Mouse (Mus musculus): ENCODE results near the gene Reck. TPM values are rescaled to one million over a fixed set of nuclear protein-coding genes. Genes with fewer than 3 reads are reported as not detected.

The Reck gene
- total and polyA plus RNA-seq, 3 experiments = 0.12 to 0.60 TPM; not detected in 1

GRCm38 (mm10) chr4:43874501-43874900 lies 829 bp upstream of the Reck start:
- H3K9ac ChIP-seq (ENCODE audit: control insufficient read depth, low read depth, low read length, poor library complexity, severe bottlenecking) = no peak overlapping the region
- no peaks in the 10 kb centered on the region; the same call in 1 of the 2 replicates for H3K79me2 ChIP-seq (ENCODE audit: control insufficient read depth, insufficient read depth, low read length, poor library complexity)
- no peaks in the 10 kb centered on the region for H3K9me3 ChIP-seq (replicated peaks; ENCODE audit: insufficient read depth, low read length)
- H3K4me3 ChIP-seq (ENCODE audit: control insufficient read depth in 1 of 2, insufficient read depth in 1 of 2, low read depth in 2 of 2, low read length in 2 of 2) = peak overlapping the region in 1 of 2 experiments; percentile 83; a peak in 1 of 4 replicates
- H3K4me1 ChIP-seq (ENCODE audit: control insufficient read depth in 1 of 2, insufficient read depth in 2 of 2, low read length in 2 of 2) = no peaks in the 10 kb centered on the region; a peak in 2 of 4 replicates
- peaks cover 2 to 6% of the 10 kb centered on the region in 2 experiments for H3K27me3 ChIP-seq (ENCODE audit: control insufficient read depth in 1 of 2, insufficient read depth in 2 of 2, low read length in 2 of 2)
- TF ChIP-seq MYC (IDR thresholded peaks at IDR 0.05; ENCODE audit: low read depth, low read length) = no peak
- no peak for TF ChIP-seq SIN3A (IDR thresholded peaks at IDR 0.05; ENCODE audit: low read length)
- no peak for TF ChIP-seq MXI1 (IDR thresholded peaks at IDR 0.05; ENCODE audit: low read depth, low read length)
- TF ChIP-seq MYB (IDR thresholded peaks at IDR 0.05; ENCODE audit: low read depth, low read length) = no peak
- TF ChIP-seq NELFE (IDR thresholded peaks at IDR 0.05; ENCODE audit: low read depth, low read length) = no peak
- TF ChIP-seq BHLHE40 (IDR thresholded peaks at IDR 0.05; ENCODE audit: borderline replicate concordance, low read depth, low read length) = no peak
- no peak for TF ChIP-seq ZNF384 (IDR thresholded peaks at IDR 0.05; ENCODE audit: low read depth, low read length)
- TF ChIP-seq RCOR1 (IDR thresholded peaks at IDR 0.05; ENCODE audit: low read depth, low read length) = no peak
- TF ChIP-seq SMC3 (IDR thresholded peaks at IDR 0.05; ENCODE audit: low read depth, low read length) = no peak
- TF ChIP-seq TAL1 (IDR thresholded peaks at IDR 0.05; ENCODE audit: low read length) = no peak
- TF ChIP-seq GABPA (IDR thresholded peaks at IDR 0.05; ENCODE audit: low read depth, low read length) = no peak
- DNase-seq (ENCODE audit: low read depth, low spot score) = no peak
- H3K36me3 ChIP-seq (ENCODE audit: control insufficient read depth in 1 of 2, insufficient read depth in 2 of 2, low read length in 2 of 2) = no peaks in the 10 kb centered on the region; a peak in 1 of 4 replicates
- no peak overlapping the region for H3K27ac ChIP-seq (ENCODE audit: control insufficient read depth, low read depth, low read length)

DNA sequence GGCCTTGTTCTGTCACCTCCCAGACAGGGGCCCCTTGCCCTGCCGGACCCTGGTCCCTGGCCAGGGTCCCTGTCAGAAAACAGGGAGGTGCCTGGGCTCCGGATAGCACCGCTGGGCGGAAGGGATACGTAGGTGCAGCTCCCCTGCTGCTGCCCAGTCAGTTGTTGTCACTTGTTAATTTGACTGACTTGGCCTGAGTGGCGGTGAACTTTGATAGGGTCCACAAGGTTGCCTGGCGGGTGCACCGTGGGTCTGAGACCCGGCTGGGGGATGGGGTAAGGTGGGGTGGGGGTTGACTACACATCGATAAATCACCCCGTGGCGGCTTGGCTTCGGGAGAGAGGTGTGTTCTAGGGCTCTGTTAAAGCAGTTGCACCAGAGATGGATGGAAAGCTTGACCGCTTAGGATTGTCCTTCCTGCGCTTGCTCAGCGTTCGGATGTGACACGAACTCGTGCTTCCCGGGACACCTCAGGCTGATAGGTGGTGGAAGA lies 635 bp downstream of the Reck start:
- no peak for TF ChIP-seq MXI1 (IDR thresholded peaks at IDR 0.05; ENCODE audit: low read depth, low read length)
- no peak for TF ChIP-seq MAFK (IDR thresholded peaks at IDR 0.05; ENCODE audit: borderline replicate concordance, low read depth, low read length)
- Histone ChIP-seq H3K36me3 (ENCODE audit: control insufficient read depth in 1 of 2, insufficient read depth in 2 of 2, low read length in 2 of 2) (no peaks in the 10 kb centered on the region; a peak in 1 of 4 replicates), H3K27ac (ENCODE audit: control insufficient read depth, low read depth, low read length) (no peak overlapping the region), H3K9ac (ENCODE audit: control insufficient read depth, low read depth, low read length, poor library complexity, severe bottlenecking) (peak overlapping the region; percentile 58), H3K79me2 (ENCODE audit: control insufficient read depth, insufficient read depth, low read length, poor library complexity) (no peaks in the 10 kb centered on the region; the same call in 1 of the 2 replicates), H3K4me3 (ENCODE audit: control insufficient read depth in 1 of 2, insufficient read depth in 1 of 2, low read depth in 2 of 2, low read length in 2 of 2) (peak overlapping the region; percentile 83 to 87), H3K4me1 (ENCODE audit: control insufficient read depth in 1 of 2, insufficient read depth in 2 of 2, low read length in 2 of 2) (no peaks in the 10 kb centered on the region; a peak in 2 of 4 replicates), H3K27me3 (ENCODE audit: control insufficient read depth in 1 of 2, insufficient read depth in 2 of 2, low read length in 2 of 2) (peaks cover 2 to 6% of the 10 kb centered on the region in 2 experiments), H3K9me3 (replicated peaks; ENCODE audit: insufficient read depth, low read length) (no peaks in the 10 kb centered on the region)
- DNase-seq (ENCODE audit: low read depth, low spot score) = no peak

DNA sequence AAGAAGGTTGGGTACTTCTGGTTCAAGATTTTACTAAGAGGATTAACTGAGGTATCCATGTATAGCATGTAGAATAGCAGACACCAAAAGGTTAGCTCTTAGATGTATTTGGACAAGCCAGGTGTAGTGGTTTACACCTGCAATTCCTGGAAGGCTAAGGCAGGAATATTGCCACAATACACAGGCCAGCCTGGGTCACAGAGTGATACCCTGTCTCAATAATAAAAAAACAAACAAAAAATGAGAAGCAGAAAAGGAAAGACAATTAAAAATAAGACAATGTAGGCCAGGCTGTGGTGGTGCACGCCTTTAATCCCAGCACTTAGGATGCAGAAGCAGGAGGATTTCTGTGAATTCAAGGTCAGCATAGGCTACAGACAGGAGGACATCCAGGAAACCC lies 1.9 kb downstream of the Reck start:
- peaks cover under 1 to 2% of the 10 kb centered on the region in 2 experiments for H3K27me3 ChIP-seq (ENCODE audit: control insufficient read depth in 1 of 2, insufficient read depth in 2 of 2, low read length in 2 of 2)
- H3K36me3 ChIP-seq (ENCODE audit: control insufficient read depth in 1 of 2, insufficient read depth in 2 of 2, low read length in 2 of 2) = no peaks in the 10 kb centered on the region; a peak in 1 of 4 replicates
- DNase-seq (ENCODE audit: low read depth, low spot score) = no peak
- H3K79me2 ChIP-seq (ENCODE audit: control insufficient read depth, insufficient read depth, low read length, poor library complexity) = no peaks in the 10 kb centered on the region; the same call in 1 of the 2 replicates
- H3K9me3 ChIP-seq (replicated peaks; ENCODE audit: insufficient read depth, low read length) = no peaks in the 10 kb centered on the region
- TF ChIP-seq GATA1 (IDR thresholded peaks at IDR 0.05; ENCODE audit: low read depth, low read length) (no peak), KAT2A (conservative IDR thresholded peaks at IDR 0.05; ENCODE audit: low read depth, low read length) (no peak), JUND (IDR thresholded peaks at IDR 0.05; ENCODE audit: low read depth, low read length) (no peak), NRF1 (IDR thresholded peaks at IDR 0.05; ENCODE audit: insufficient read depth, low read depth, low read length, poor library complexity, severe bottlenecking) (no peak), ZKSCAN1 (IDR thresholded peaks at IDR 0.05; ENCODE audit: low read depth, low read length) (no peak), TAL1 (IDR thresholded peaks at IDR 0.05; ENCODE audit: low read length) (no peak), RAD21 (IDR thresholded peaks at IDR 0.05; ENCODE audit: low read depth, low read length) (no peak), ETS1 (IDR thresholded peaks at IDR 0.05; ENCODE audit: low read depth, low read length) (no peak), MYB (IDR thresholded peaks at IDR 0.05; ENCODE audit: low read depth, low read length) (no peak), ZMIZ1 (IDR thresholded peaks at IDR 0.05; ENCODE audit: low read depth, low read length) (no peak), CTCF (IDR thresholded peaks at IDR 0.05 in 2 of 3, conservative IDR thresholded peaks at IDR 0.05 in 1 of 3; ENCODE audit: control insufficient read depth in 1 of 3, insufficient read depth in 1 of 3, low read depth in 2 of 3, low read length in 3 of 3, poor library complexity in 1 of 3, severe bottlenecking in 1 of 3) (no peak), SMC3 (IDR thresholded peaks at IDR 0.05; ENCODE audit: low read depth, low read length) (no peak), TCF12 (IDR thresholded peaks at IDR 0.05; ENCODE audit: low read depth, low read length) (no peak), GABPA (IDR thresholded peaks at IDR 0.05; ENCODE audit: low read depth, low read length) (no peak), ZNF384 (IDR thresholded peaks at IDR 0.05; ENCODE audit: low read depth, low read length) (no peak), CHD2 (IDR thresholded peaks at IDR 0.05; ENCODE audit: low read length) (no peak), MAZ (IDR thresholded peaks at IDR 0.05; ENCODE audit: low read depth, low read length) (no peak)
- H3K9ac ChIP-seq (ENCODE audit: control insufficient read depth, low read depth, low read length, poor library complexity, severe bottlenecking) = no peak overlapping the region
- no peak overlapping the region for H3K4me3 ChIP-seq (ENCODE audit: control insufficient read depth in 1 of 2, insufficient read depth in 1 of 2, low read depth in 2 of 2, low read length in 2 of 2)
- no peak overlapping the region for H3K27ac ChIP-seq (ENCODE audit: control insufficient read depth, low read depth, low read length)
- no peaks in the 10 kb centered on the region; a peak in 2 of 4 replicates for H3K4me1 ChIP-seq (ENCODE audit: control insufficient read depth in 1 of 2, insufficient read depth in 2 of 2, low read length in 2 of 2)

Data from MEL (cell line).